Mouse (Mus musculus): Measurements from ENCODE around the gene Prdx3.

DNA sequence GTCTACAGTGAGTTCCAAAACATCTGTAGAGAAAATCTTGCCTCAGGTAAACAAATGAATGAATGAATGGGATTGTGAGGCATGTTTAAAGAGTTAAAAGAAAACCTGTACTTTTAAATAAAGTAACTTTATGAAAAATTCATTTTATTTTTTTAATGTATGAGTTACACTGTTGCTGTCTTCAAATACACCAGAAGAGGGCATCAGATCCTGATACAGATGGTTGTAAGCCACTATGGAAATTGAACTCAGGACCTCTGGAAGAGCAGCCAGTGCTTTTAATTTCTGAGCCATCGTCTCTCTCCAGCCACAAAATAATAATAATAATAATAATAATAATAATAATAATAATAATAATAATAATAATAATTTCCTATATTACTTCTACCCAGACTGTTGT, 3.9 kb downstream of the Prdx3 start:
- TF ChIP-seq MAFK (IDR thresholded peaks at IDR 0.05; ENCODE audit: insufficient read depth, low read depth, low read length) (no peak), HCFC1 (IDR thresholded peaks at IDR 0.05; ENCODE audit: borderline replicate concordance, insufficient read depth, low read length) (no peak), ZNF384 (IDR thresholded peaks at IDR 0.05; ENCODE audit: low read depth, low read length) (no peak), CHD2 (IDR thresholded peaks at IDR 0.05; ENCODE audit: low read depth, low read length) (no peak)
